Mouse (Mus musculus): ENCODE measurements around the gene Il6ra. TPM values are rescaled to one million over a fixed set of nuclear protein-coding genes. Genes with fewer than 3 reads are reported as not detected.

The Il6ra gene
- polyA plus RNA-seq, 1 experiment from 2014 or later, result 2.3 TPM

DNA sequence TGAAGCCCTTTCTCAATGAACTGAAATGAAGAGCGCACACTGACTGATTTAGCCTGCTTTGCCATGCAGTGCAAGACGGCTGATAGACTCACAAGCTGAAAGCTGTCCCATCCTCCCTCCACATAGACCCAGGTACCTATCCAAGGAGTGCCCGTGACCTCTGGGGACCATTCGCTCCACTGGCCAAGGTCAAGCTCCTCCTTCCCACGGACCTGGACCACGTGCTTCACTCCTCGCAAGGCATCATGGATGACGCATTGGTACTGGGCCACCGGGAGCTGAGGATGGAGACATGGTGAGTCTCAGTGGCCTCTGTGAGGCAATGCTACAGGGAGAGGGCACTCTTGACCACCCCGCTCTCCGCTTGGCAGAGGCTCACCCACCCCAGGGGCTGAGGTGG is 27.2 kb downstream of the Il6ra start:
- Histone ChIP-seq H3K9me3 (ENCODE audit: control insufficient read depth, low read length) (no peaks in the 10 kb centered on the region), H3K4me3 (ENCODE audit: low read depth, low read length) (no peak overlapping the region), H3K27me3 (replicated peaks; ENCODE audit: control insufficient read depth, insufficient read depth, low read length) (no peaks in the 10 kb centered on the region), H3K4me1 (ENCODE audit: control insufficient read depth, insufficient read depth, low read length) (no peaks in the 10 kb centered on the region), H3K9ac (ENCODE audit: low read depth, low read length) (no peak overlapping the region), H3K4me2 (ENCODE audit: low read depth, low read length) (no peak overlapping the region), H3K27ac (replicated peaks; ENCODE audit: low read depth, low read length) (no peak overlapping the region), H3K36me3 (ENCODE audit: control insufficient read depth, insufficient read depth, low read length) (no peaks in the 10 kb centered on the region)
- 94% methylated on average over 11 of the region's 11 CpGs for WGBS
- DNase-seq (ENCODE audit: low spot score), result no peak
- no peak for ATAC-seq (ENCODE audit: low read depth)

DNA sequence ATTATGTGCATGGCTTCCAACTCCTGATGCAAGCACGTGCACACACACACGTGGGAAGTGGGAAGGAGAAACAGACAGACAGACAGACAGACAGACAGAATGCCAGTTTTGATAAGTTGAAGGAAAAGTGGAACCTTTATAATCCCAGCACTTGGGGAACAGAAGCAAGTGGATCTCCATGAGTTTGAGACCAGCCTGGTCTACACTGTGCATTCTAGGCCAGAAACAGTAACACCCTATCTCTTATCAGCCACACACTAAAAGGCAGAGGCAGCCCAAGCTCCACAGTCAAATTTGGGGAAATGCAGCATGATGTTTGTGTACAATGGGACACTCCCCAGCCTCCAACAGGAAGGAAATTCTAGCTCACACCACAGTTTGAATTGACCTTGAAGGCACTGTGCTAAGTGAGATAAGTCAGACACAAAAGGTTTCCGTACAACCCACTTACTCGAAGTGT is 29.4 kb downstream of the Il6ra start:
- WGBS, result 78% methylated on average over 4 of the region's 4 CpGs
- no peak for ATAC-seq (ENCODE audit: low read depth)

GRCm38 (mm10) chr3:89882556-89883181 is 30.3 kb downstream of the Il6ra start:
- H3K9me3 ChIP-seq (ENCODE audit: control insufficient read depth, low read length), result no peaks in the 10 kb centered on the region
- H3K4me3 ChIP-seq (ENCODE audit: low read depth, low read length), result no peak overlapping the region
- 68% methylated on average over 8 of the region's 8 CpGs for WGBS
- H3K9ac ChIP-seq (ENCODE audit: low read depth, low read length), result no peak overlapping the region
- H3K27me3 ChIP-seq (replicated peaks; ENCODE audit: control insufficient read depth, insufficient read depth, low read length), result no peaks in the 10 kb centered on the region
- no peak overlapping the region for H3K27ac ChIP-seq (replicated peaks; ENCODE audit: low read depth, low read length)
- no peaks in the 10 kb centered on the region for H3K36me3 ChIP-seq (ENCODE audit: control insufficient read depth, insufficient read depth, low read length)
- DNase-seq (ENCODE audit: low spot score) (no peak), ATAC-seq (ENCODE audit: low read depth) (no peak)
- H3K4me2 ChIP-seq (ENCODE audit: low read depth, low read length), result no peak overlapping the region
- no peaks in the 10 kb centered on the region for H3K4me1 ChIP-seq (ENCODE audit: control insufficient read depth, insufficient read depth, low read length)

More for the DNA sequence above, 29.4 kb downstream of the Il6ra start:
- no peak overlapping the region for H3K4me3 ChIP-seq (ENCODE audit: low read depth, low read length)
- no peak overlapping the region for H3K9ac ChIP-seq (ENCODE audit: low read depth, low read length)
- DNase-seq (ENCODE audit: low spot score), result no peak
- no peaks in the 10 kb centered on the region for H3K4me1 ChIP-seq (ENCODE audit: control insufficient read depth, insufficient read depth, low read length)
- H3K36me3 ChIP-seq (ENCODE audit: control insufficient read depth, insufficient read depth, low read length), result no peaks in the 10 kb centered on the region
- no peaks in the 10 kb centered on the region for H3K27me3 ChIP-seq (replicated peaks; ENCODE audit: control insufficient read depth, insufficient read depth, low read length)
- H3K27ac ChIP-seq (replicated peaks; ENCODE audit: low read depth, low read length), result no peak overlapping the region
- H3K9me3 ChIP-seq (ENCODE audit: control insufficient read depth, low read length), result no peaks in the 10 kb centered on the region
- H3K4me2 ChIP-seq (ENCODE audit: low read depth, low read length), result no peak overlapping the region

DNA sequence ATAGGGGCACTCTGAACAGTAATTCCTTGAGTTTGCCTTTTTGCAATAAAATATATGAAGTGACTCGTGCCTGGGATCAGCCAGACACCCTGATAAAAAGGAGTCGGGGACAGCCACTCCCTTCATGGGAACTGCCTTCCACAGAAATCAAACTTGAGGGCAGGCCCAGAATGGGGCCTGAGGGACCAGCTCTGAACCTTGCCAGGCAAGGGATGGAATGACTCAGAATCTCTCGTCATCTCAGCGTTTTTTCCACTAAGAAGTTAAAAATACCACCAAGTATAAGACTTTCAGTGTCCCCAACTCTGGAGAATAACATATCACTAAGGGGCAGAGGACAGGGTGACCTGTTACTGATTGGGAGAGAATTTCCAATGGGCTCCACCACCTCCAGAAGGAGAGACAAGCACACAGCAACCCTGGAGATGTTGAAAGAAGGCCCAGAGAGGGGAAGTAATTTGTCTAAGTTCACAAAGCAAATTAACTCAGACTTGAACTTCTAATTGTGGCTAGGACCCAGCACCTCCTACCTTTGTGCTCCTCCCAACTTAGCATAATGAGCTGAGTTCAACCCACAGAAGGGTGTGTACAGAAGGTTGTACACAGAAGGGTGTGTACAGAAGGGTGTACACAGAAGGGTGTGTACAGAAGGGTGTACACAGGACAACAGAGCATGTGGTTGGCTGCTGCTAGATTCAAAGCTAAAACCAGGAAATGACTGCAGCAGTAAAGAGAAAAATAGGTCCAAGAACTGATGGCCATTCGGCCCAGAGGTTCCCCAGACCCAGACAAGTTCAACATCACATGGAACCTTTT is 32.8 kb downstream of the Il6ra start:
- Histone ChIP-seq H3K27me3 (replicated peaks; ENCODE audit: control insufficient read depth, insufficient read depth, low read length) (no peaks in the 10 kb centered on the region), H3K4me2 (ENCODE audit: low read depth, low read length) (no peak overlapping the region), H3K36me3 (ENCODE audit: control insufficient read depth, insufficient read depth, low read length) (no peaks in the 10 kb centered on the region), H3K9me3 (ENCODE audit: control insufficient read depth, low read length) (no peaks in the 10 kb centered on the region), H3K27ac (replicated peaks; ENCODE audit: low read depth, low read length) (no peak overlapping the region), H3K4me3 (ENCODE audit: low read depth, low read length) (no peak overlapping the region), H3K4me1 (ENCODE audit: control insufficient read depth, insufficient read depth, low read length) (no peaks in the 10 kb centered on the region), H3K9ac (ENCODE audit: low read depth, low read length) (no peak overlapping the region)
- DNase-seq (ENCODE audit: low spot score) (no peak), ATAC-seq (ENCODE audit: low read depth) (no peak)
- 75% methylated on average over 5 of the region's 5 CpGs for WGBS

- Histone ChIP-seq H3K4me3 (ENCODE audit: low read depth, low read length) (no peak overlapping the region), H3K9me3 (ENCODE audit: control insufficient read depth, low read length) (no peaks in the 10 kb centered on the region), H3K27ac (replicated peaks; ENCODE audit: low read depth, low read length) (no peak overlapping the region), H3K9ac (ENCODE audit: low read depth, low read length) (no peak overlapping the region), H3K36me3 (ENCODE audit: control insufficient read depth, insufficient read depth, low read length) (no peaks in the 10 kb centered on the region), H3K4me2 (ENCODE audit: low read depth, low read length) (no peak overlapping the region), H3K4me1 (ENCODE audit: control insufficient read depth, insufficient read depth, low read length) (no peaks in the 10 kb centered on the region), H3K27me3 (replicated peaks; ENCODE audit: control insufficient read depth, insufficient read depth, low read length) (no peaks in the 10 kb centered on the region)
- no peak for DNase-seq (ENCODE audit: low spot score)
- no peak for ATAC-seq (ENCODE audit: low read depth)
- 57% methylated on average over 3 of the region's 3 CpGs for WGBS
Observed at GRCm38 (mm10) chr3:89879326-89879725, 33.7 kb downstream of the Il6ra start.

- Histone ChIP-seq H3K4me2 (ENCODE audit: low read depth, low read length) (no peak overlapping the region), H3K36me3 (ENCODE audit: control insufficient read depth, insufficient read depth, low read length) (no peaks in the 10 kb centered on the region), H3K4me1 (ENCODE audit: control insufficient read depth, insufficient read depth, low read length) (no peaks in the 10 kb centered on the region), H3K9ac (ENCODE audit: low read depth, low read length) (no peak overlapping the region), H3K27ac (replicated peaks; ENCODE audit: low read depth, low read length) (no peak overlapping the region), H3K27me3 (replicated peaks; ENCODE audit: control insufficient read depth, insufficient read depth, low read length) (no peaks in the 10 kb centered on the region), H3K4me3 (ENCODE audit: low read depth, low read length) (no peak overlapping the region), H3K9me3 (ENCODE audit: control insufficient read depth, low read length) (no peaks in the 10 kb centered on the region)
- ATAC-seq (ENCODE audit: low read depth) (no peak), DNase-seq (ENCODE audit: low spot score) (no peak)
- WGBS, result 20% methylated on average over 3 of the region's 3 CpGs
Observed at GRCm38 (mm10) chr3:89878456-89878855, 34.5 kb downstream of the Il6ra start.

DNA sequence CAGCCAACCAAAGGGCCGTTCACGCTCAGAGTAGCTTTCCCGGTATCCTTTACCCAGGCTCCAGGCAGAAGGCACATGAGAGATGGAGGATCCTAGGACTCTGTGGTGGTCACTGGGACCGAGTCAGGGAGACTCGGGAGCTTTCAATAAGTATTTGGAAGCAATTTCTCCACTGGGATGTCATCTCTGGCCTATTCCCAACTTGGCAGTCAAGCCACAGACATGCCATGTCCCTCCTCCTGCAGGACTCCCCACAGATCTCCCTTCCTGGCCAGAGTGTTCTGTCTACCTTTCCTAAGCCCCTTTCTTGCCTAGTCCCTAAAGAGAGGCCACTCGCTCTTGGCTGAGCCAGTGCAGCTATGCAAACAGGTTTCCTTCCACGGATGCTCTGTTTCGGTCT is 35.9 kb downstream of the Il6ra start:
- ATAC-seq (ENCODE audit: low read depth) (no peak), DNase-seq (ENCODE audit: low spot score) (no peak)
- no peak overlapping the region for H3K9ac ChIP-seq (ENCODE audit: low read depth, low read length)
- no peak overlapping the region for H3K4me2 ChIP-seq (ENCODE audit: low read depth, low read length)
- no peaks in the 10 kb centered on the region for H3K27me3 ChIP-seq (replicated peaks; ENCODE audit: control insufficient read depth, insufficient read depth, low read length)
- H3K36me3 ChIP-seq (ENCODE audit: control insufficient read depth, insufficient read depth, low read length), result no peaks in the 10 kb centered on the region
- no peaks in the 10 kb centered on the region for H3K9me3 ChIP-seq (ENCODE audit: control insufficient read depth, low read length)
- no peak overlapping the region for H3K4me3 ChIP-seq (ENCODE audit: low read depth, low read length)
- 80% methylated on average over 8 of the region's 8 CpGs for WGBS
- no peak overlapping the region for H3K27ac ChIP-seq (replicated peaks; ENCODE audit: low read depth, low read length)
- 0 out of 2 replicates have a peak, but pooled peaks cover 4% of the 10 kb centered on the region for H3K4me1 ChIP-seq (ENCODE audit: control insufficient read depth, insufficient read depth, low read length)

- H3K4me3 ChIP-seq (ENCODE audit: low read depth, low read length), result no peak overlapping the region
- H3K4me1 ChIP-seq (ENCODE audit: control insufficient read depth, insufficient read depth, low read length), result 0 out of 2 replicates have a peak, but pooled peaks cover 4% of the 10 kb centered on the region
- H3K9me3 ChIP-seq (ENCODE audit: control insufficient read depth, low read length), result no peaks in the 10 kb centered on the region
- DNase-seq (ENCODE audit: low spot score), result no peak
- no peak overlapping the region for H3K9ac ChIP-seq (ENCODE audit: low read depth, low read length)
- no peak overlapping the region for H3K4me2 ChIP-seq (ENCODE audit: low read depth, low read length)
- no peak overlapping the region for H3K27ac ChIP-seq (replicated peaks; ENCODE audit: low read depth, low read length)
- no peaks in the 10 kb centered on the region for H3K36me3 ChIP-seq (ENCODE audit: control insufficient read depth, insufficient read depth, low read length)
- ATAC-seq (ENCODE audit: low read depth), result no peak
- 68% methylated on average over 4 of the region's 4 CpGs for WGBS
- no peaks in the 10 kb centered on the region for H3K27me3 ChIP-seq (replicated peaks; ENCODE audit: control insufficient read depth, insufficient read depth, low read length)
Observed at GRCm38 (mm10) chr3:89876469-89876868, 36.5 kb downstream of the Il6ra start.
